Mouse (Mus musculus) bone marrow macrophage, adult 2 months (primary cell): ENCODE measurements at regions not wholly inside any gene's neighbourhood (a gene's known extent, or its start where the extent isn't known, plus 50 kb on each side); places are given as distances from the start of the nearest gene placed in this dataset.
A peak's percentile ranks its signal among the peaks of the same experiment; 100 is the strongest.

Experiments used
- H3K27ac ChIP-seq: 2 replicates; pipeline ENCODE4 v1.5.1; 2012; ENCODE audit warnings: low read depth, low read length; ENCODE audit not compliant: insufficient read depth
- H3K4me1 ChIP-seq: 2 replicates; pipeline ENCODE4 v1.6.1; 2012; ENCODE audit warnings: low read length; ENCODE audit not compliant: control insufficient read depth, insufficient read depth
- H3K4me3 ChIP-seq: 2 replicates; pipeline ENCODE4 v1.5.1; 2012; ENCODE audit warnings: mild to moderate bottlenecking, low read length, moderate library complexity; ENCODE audit not compliant: insufficient read depth
- CTCF ChIP-seq: IDR thresholded peaks from 2 replicates; pipeline ENCODE4 v1.5.1; 2012; ENCODE audit warnings: low read depth, mild to moderate bottlenecking, low read length, moderate library complexity
- POLR2A ChIP-seq: IDR thresholded peaks from 2 replicates; pipeline ENCODE4 v1.6.1; 2012; ENCODE audit warnings: mild to moderate bottlenecking, low read depth, low read length, borderline replicate concordance

- Histone ChIP-seq H3K4me1 (peaks cover 11% of the 10 kb centered on the region), H3K4me3 (no peak overlapping the region), H3K27ac (no peak overlapping the region)
- TF ChIP-seq CTCF = no peak
- no peak for TF ChIP-seq POLR2A
These were observed 135.4 kb upstream of the Bcl6 start for GRCm38 (mm10) chr16:24124083-24124482.

- H3K4me1 ChIP-seq = peaks cover 17% of the 10 kb centered on the region
- TF ChIP-seq CTCF (no peak), POLR2A (no peak)
- H3K4me3 ChIP-seq = no peak overlapping the region
- no peak overlapping the region for H3K27ac ChIP-seq
These were observed 133.0 kb upstream of the Bcl6 start for GRCm38 (mm10) chr16:24121633-24122032.

- TF ChIP-seq POLR2A (no peak), CTCF (no peak)
- no peak overlapping the region for H3K27ac ChIP-seq
These were observed 132.2 kb upstream of the Bcl6 start for GRCm38 (mm10) chr16:24120836-24121235.

GRCm38 (mm10) chr16:24118487-24118886 lies 129.8 kb upstream of the Bcl6 start:
- H3K4me1 ChIP-seq = peaks cover 17% of the 10 kb centered on the region
- H3K4me3 ChIP-seq = no peak overlapping the region
- TF ChIP-seq POLR2A (no peak), CTCF (no peak)
- H3K27ac ChIP-seq = no peak overlapping the region

More at GRCm38 (mm10) chr16:24120836-24121235, 132.2 kb upstream of the Bcl6 start:
- H3K4me3 ChIP-seq = no peak overlapping the region
- H3K4me1 ChIP-seq = peaks cover 17% of the 10 kb centered on the region

GRCm38 (mm10) chr16:24102854-24103690 lies 114.4 kb upstream of the Bcl6 start:
- TF ChIP-seq CTCF = no peak
- TF ChIP-seq POLR2A = no peak
- H3K4me1 ChIP-seq = peaks cover 5% of the 10 kb centered on the region
- H3K4me3 ChIP-seq = peak overlapping the region; percentile 7; the same call in 1 of the 2 replicates
- H3K27ac ChIP-seq = peak overlapping the region; percentile 7

GRCm38 (mm10) chr16:24097596-24097995 lies 108.9 kb upstream of the Bcl6 start:
- no peak overlapping the region for H3K4me3 ChIP-seq
- TF ChIP-seq CTCF (no peak), POLR2A (no peak)
- H3K27ac ChIP-seq = no peak overlapping the region
- H3K4me1 ChIP-seq = peaks cover 3% of the 10 kb centered on the region

- no peak overlapping the region for H3K27ac ChIP-seq
- no peak for TF ChIP-seq POLR2A
- no peak for TF ChIP-seq CTCF
- peaks cover 4% of the 10 kb centered on the region; the same call in 1 of the 2 replicates for H3K4me1 ChIP-seq
These were observed 107.4 kb upstream of the Bcl6 start for GRCm38 (mm10) chr16:24096076-24096475.

GRCm38 (mm10) chr16:24095630-24096029 lies 107.0 kb upstream of the Bcl6 start:
- Histone ChIP-seq H3K4me1 (peaks cover 4% of the 10 kb centered on the region; the same call in 1 of the 2 replicates), H3K27ac (no peak overlapping the region), H3K4me3 (no peak overlapping the region)
- TF ChIP-seq POLR2A (no peak), CTCF (no peak)

More at GRCm38 (mm10) chr16:24096076-24096475, 107.4 kb upstream of the Bcl6 start:
- no peak overlapping the region for H3K4me3 ChIP-seq

GRCm38 (mm10) chr16:24094566-24094965 lies 105.9 kb upstream of the Bcl6 start:
- Histone ChIP-seq H3K27ac (no peak overlapping the region), H3K4me1 (peaks cover 4% of the 10 kb centered on the region; the same call in 1 of the 2 replicates), H3K4me3 (no peak overlapping the region)
- TF ChIP-seq POLR2A (no peak), CTCF (no peak)

GRCm38 (mm10) chr16:24093624-24094023 lies 105.0 kb upstream of the Bcl6 start:
- H3K4me1 ChIP-seq = peaks cover 4% of the 10 kb centered on the region; the same call in 1 of the 2 replicates
- no peak overlapping the region for H3K4me3 ChIP-seq
- no peak for TF ChIP-seq CTCF
- no peak for TF ChIP-seq POLR2A
- no peak overlapping the region for H3K27ac ChIP-seq
